Mouse (Mus musculus) layer of hippocampus, adult 9-11 months (tissue): ENCODE data around the gene Map3k14.
"Not testable (repeated sequence)": the region's sequence is repeated elsewhere in the genome, so short reads cannot be mapped to it uniquely, and the experiment has no call there.

ENCODE experiments used
- DNase-seq: peaks from one replicate; pipeline ENCODE4 v3.0.0; 2022

Gene Map3k14

GRCm38 (mm10) chr11:103267346-103268219, at the start of gene Map3k14:
Map3k14 (minus strand) TSS chr11:103267472.
- peak; percentile 99 for DNase-seq

- DNase-seq = no peak
Observed at GRCm38 (mm10) chr11:103315379-103315778, 48.1 kb upstream of the Map3k14 start.

- DNase-seq = no peak
Observed at GRCm38 (mm10) chr11:103314736-103315374, 47.6 kb upstream of the Map3k14 start.

GRCm38 (mm10) chr11:103313542-103313941, 46.3 kb upstream of the Map3k14 start:
- no peak for DNase-seq

DNA sequence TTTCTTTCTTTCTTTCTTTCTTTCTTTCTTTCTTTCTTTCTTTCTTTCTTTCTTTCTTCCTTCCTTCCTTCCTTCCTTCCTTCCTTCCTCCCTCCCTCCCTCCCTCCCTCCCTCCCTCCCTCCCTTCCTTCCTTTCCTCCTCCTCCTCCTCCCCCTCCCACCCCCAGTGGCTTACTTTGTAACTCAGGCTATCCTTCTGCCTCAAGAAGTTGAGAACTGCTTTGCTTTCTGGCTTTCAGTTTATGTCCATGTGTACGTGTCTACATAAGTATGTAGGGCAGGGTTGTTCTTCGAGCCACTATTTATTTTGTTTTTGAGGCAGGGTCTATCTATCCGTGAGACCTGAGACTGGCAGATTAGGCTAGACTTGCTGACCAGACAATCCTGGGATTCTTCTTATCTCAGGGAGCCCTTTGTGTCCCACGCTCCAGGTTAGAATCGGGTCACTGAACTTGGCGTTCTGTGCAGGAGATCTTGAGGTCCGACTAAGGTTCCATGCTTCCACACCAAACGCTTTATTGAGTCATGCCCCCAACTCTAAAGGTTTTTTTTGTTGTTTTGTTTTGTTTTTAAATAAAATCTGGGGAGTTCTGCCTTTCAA, 45.5 kb upstream of the Map3k14 start:
- no peak for DNase-seq

- DNase-seq = no peak
Observed at GRCm38 (mm10) chr11:103311960-103312611, 44.8 kb upstream of the Map3k14 start.

GRCm38 (mm10) chr11:103309956-103310574, 42.8 kb upstream of the Map3k14 start:
- DNase-seq = no peak

DNA sequence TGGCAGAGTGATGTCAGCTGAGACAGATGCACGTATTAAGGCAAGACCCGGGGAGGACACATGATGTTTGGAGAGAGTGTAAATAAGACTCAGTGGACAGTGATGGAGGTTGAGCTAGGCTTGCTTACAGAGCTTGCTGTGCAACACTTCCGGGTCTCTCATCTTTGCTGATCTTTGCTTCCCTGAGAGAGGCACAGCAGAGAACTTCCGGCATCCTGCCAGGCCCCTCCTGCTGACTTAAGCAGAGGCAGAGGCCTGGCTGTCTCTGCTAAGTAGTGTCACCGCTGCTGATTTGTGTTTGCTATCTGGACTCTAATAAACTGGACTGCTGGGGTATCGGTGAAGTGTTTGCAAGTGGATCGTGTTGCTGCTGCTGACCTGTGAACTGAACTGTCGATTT, 40.6 kb upstream of the Map3k14 start:
- peak; percentile 71 for DNase-seq

DNA sequence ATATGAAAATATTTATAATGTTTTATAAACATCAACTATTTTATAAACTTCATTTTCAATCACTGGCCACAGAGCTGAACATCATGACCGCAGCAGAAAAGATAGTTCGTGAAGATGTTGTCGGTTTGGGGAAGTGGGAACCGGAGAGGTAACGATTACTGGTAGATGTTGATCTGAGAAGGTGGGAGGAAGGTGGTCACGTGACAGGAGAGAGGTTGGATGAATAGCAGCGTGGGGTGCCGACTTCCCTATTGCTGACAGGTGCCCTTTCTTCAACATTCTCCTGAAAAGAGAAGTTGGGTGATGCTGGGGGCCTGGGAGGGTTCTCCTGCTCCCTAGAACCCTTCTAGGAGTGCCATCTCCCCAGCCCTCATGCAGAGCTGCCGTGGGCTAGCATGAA, 37.3 kb upstream of the Map3k14 start:
- no peak for DNase-seq

DNA sequence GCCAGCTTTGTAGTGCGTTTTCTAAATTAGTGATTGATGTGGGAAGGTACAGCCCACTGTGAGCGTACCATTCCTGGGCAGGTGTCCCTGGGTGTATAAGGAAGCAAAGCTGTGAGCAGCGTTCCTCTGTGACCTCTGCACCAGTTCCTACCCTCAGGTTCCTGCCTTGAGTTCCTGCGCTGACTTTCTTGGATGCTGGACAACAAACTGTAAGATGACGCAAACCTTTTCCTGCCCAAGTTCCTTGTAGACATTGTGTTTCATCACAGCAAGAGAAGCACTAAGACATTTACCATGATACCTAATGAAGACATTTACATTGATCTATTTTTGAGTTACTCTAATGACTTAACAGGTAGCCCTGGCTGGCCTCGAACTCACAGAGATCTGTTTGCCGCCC, 27.5 kb upstream of the Map3k14 start:
- DNase-seq = no peak

DNA sequence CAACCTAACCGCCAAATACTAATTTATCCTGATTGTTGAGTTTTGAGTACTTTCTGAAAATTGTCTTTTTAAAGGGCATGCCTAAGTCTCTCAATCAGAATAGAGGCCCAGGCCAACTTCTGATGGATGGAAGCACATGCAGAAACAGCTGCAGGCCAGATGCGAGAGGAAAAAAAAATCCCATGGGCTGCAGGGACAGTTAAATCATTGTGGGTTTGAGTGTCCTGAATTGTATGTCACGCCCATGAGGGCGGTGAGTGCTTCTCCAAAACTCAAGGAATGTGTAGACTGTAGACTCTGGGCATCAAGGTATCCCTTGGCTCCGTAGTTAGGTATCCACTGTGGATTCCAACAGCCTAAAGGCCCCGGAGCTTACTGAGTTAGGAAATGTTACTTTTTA, 26.8 kb upstream of the Map3k14 start:
- no peak for DNase-seq

DNA sequence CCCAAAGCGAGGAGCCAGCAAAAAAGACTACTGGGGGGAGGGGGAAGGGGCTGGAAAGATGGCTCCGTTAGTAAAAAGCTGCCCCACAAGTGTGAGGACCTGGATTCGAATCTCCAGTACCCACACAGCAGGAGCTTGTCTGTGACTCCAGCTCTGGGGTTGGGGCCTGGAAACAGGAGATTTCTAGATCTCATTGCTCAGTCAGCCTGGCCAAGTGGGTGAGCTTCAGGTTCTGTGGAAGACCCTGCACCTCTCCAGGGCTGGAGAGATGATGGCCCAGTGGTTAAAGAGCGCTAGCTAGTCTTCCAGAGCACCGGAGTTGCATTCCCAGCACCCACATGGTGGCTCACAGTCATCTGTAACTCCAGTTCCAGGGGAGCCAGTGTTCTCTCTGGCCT, 25.6 kb upstream of the Map3k14 start:
- DNase-seq = no peak

GRCm38 (mm10) chr11:103292152-103292889, 25.0 kb upstream of the Map3k14 start:
- no peak for DNase-seq

DNA sequence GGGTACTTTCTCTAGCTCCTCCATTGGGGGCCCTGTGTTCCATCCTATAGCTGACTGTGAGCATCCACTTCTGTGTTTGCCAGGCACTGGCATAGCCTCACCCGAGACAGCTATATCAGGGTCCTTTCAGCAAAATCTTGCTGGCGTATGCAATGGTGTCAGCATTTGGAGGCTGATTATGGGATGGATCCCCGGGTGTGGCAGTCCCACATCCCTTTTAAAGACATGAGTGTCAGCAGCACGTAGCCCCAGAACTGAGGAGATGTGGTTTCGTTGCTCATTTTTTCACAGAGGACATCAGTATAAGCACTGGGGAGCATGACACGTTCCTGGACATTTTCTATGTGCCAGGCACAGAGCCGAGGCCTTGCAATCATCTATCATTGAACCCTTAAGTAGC, 23.6 kb upstream of the Map3k14 start:
- DNase-seq = not testable (repeated sequence)

- no peak for DNase-seq
Observed at GRCm38 (mm10) chr11:103288291-103288963, 21.2 kb upstream of the Map3k14 start.

- DNase-seq = no peak
Observed at GRCm38 (mm10) chr11:103286910-103287309, 19.6 kb upstream of the Map3k14 start.

GRCm38 (mm10) chr11:103285951-103286350, 18.7 kb upstream of the Map3k14 start:
- no peak for DNase-seq

DNA sequence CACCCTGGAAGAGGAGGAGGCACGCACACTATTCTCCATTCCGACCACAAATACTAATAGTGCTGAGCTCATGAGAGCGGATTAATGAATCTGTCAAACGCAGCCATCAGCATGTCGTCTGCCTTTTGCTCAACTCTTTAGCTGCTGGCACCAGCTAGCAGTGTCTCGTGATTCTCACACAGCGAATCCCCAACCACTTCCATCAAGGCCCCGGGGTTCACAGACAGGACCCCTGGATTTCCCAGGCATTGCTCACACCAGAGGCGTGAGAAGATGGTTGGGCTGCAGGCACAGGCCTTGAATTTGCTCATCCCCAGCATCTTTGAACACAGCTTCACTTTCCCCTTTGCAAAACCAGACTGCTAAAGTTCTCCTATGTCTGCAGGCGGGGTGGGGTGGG, 18.0 kb upstream of the Map3k14 start:
- no peak for DNase-seq

DNA sequence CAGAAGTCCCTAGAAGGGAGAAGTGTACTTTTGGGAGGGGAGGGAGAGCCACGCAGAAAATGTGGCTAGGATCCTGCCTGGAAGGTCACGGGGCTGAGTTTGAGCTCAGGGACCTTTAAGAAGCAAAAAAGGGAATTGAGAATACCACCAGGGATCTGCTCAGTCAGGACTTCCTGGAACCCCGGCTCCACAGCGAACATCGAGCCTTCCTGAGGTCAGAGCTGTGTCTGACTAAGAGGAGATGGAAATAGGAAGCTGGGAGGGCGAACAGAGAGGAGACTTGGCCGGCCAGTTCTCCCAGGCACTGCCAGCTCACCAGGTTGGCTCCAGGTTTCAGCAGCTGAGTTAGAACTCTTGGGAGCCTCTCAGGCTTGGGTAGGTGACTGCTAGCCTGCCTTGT, 14.5 kb upstream of the Map3k14 start:
- DNase-seq = peak; percentile 56

GRCm38 (mm10) chr11:103276450-103276849, 9.2 kb upstream of the Map3k14 start:
- no peak for DNase-seq

GRCm38 (mm10) chr11:103272888-103273287, 5.6 kb upstream of the Map3k14 start:
- no peak for DNase-seq

GRCm38 (mm10) chr11:103271979-103272378, 4.7 kb upstream of the Map3k14 start:
- DNase-seq = no peak
